Mouse (Mus musculus) forebrain, embryonic 12.5 days (tissue): ENCODE data around the gene AC124502.3. TPM values are rescaled to one million over a fixed set of nuclear protein-coding genes. Genes with fewer than 3 reads are reported as not detected.
A peak's percentile ranks its signal among the peaks of the same experiment; 100 is the strongest.
"Not testable (repeated sequence)": the region's sequence is repeated elsewhere in the genome, so short reads cannot be mapped to it uniquely, and the experiment has no call there.

Experiments
- ATAC-seq: fragments of 200-750 bp; cut with Nextera tagmentation; 2 replicates; pipeline ENCODE4 v1.8.0; 2017; ENCODE audit warnings: moderate TSS enrichment; ENCODE audit not compliant: low FRiP score
- H3K27ac ChIP-seq: fragments of 300-500 bp; sonication (generic); 2 replicates; pipeline ENCODE4 v1.5.1; 2016; ENCODE audit warnings: mild to moderate bottlenecking
- H3K27me3 ChIP-seq: fragments of 300-500 bp; sonication (generic); 2 replicates; pipeline ENCODE4 v1.6.1; 2016; ENCODE audit warnings: mild to moderate bottlenecking
- H3K36me3 ChIP-seq: fragments of 300-500 bp; sonication (generic); replicated peaks from 2 replicates; pipeline ENCODE4 v1.6.1; 2016; ENCODE audit warnings: mild to moderate bottlenecking
- H3K4me1 ChIP-seq: fragments of 300-500 bp; sonication (generic); 2 replicates; pipeline ENCODE4 v1.6.1; 2016
- H3K4me2 ChIP-seq: fragments of 300-500 bp; sonication (generic); 2 replicates; pipeline ENCODE4 v1.6.1; 2016; ENCODE audit warnings: mild to moderate bottlenecking, moderate library complexity
- H3K4me3 ChIP-seq: fragments of 300-500 bp; sonication (generic); replicated peaks from 2 replicates; pipeline ENCODE4 v1.5.1; 2016; ENCODE audit warnings: mild to moderate bottlenecking
- H3K9ac ChIP-seq: fragments of 300-500 bp; sonication (generic); 2 replicates; pipeline ENCODE4 v1.6.1; 2016; ENCODE audit warnings: mild to moderate bottlenecking
- H3K9me3 ChIP-seq: fragments of 300-500 bp; sonication (generic); 2 replicates; pipeline ENCODE4 v1.6.1; 2016
- WGBS: fragments of 180-500 bp; shearing (Covaris S2); methylation state at CpG from one replicate; pipeline ENCODE4 v1.1.7; 2016; 5-methylcytosine and 5-hydroxymethylcytosine counted together
- polyA plus RNA-seq: library from polyadenylated mRNA; unstranded; fragments of >200 nt; fragmentation: Nextera tagmentation; extraction: Ambion mirVana; gene quantifications from 2 replicates; pipeline ENCODE4 v1.2.1, GENCODE M21; 2016

The AC124502.3 gene
- 2.5 and 3.4 TPM in 2 replicates for polyA plus RNA-seq

GRCm38 (mm10) chr19:5038709-5039156 lies at the start of gene AC124502.3, which contains the start of gene B4gat1:
TSS of gene AC124502.3 (plus strand) at chr19:5038891.
TSS of gene B4gat1 (plus strand) at chr19:5038826.
- Histone ChIP-seq H3K4me1 (peaks cover 38% of the 10 kb centered on the region), H3K9me3 (no peaks in the 10 kb centered on the region), H3K4me2 (peak within 1 kb of the TSS; percentile 97), H3K36me3 (peaks cover 2% of the 10 kb centered on the region; the same call in 1 of the 2 replicates), H3K27ac (peak within 1 kb of the TSS; percentile 72), H3K9ac (peak within 1 kb of the TSS; percentile 83), H3K4me3 (peak within 1 kb of the TSS; percentile 82), H3K27me3 (no peaks in the 10 kb centered on the region)
- under 1% methylated on average over 43 of the region's 44 CpGs for whole genome bisulfite sequencing
- peak; percentile 90 for ATAC-seq

GRCm38 (mm10) chr19:4989013-4989412 lies 49.7 kb upstream of the AC124502.3 start:
- Histone ChIP-seq H3K27ac (no peak overlapping the region), H3K9me3 (no peaks in the 10 kb centered on the region), H3K36me3 (no peaks in the 10 kb centered on the region), H3K9ac (no peak overlapping the region), H3K4me1 (peaks cover 15% of the 10 kb centered on the region), H3K4me2 (peak overlapping the region; percentile 52), H3K27me3 (peaks cover 99% of the 10 kb centered on the region), H3K4me3 (peak overlapping the region; percentile 37)
- no peak for ATAC-seq
- 4% methylated on average over 13 of the region's 13 CpGs for WGBS

DNA sequence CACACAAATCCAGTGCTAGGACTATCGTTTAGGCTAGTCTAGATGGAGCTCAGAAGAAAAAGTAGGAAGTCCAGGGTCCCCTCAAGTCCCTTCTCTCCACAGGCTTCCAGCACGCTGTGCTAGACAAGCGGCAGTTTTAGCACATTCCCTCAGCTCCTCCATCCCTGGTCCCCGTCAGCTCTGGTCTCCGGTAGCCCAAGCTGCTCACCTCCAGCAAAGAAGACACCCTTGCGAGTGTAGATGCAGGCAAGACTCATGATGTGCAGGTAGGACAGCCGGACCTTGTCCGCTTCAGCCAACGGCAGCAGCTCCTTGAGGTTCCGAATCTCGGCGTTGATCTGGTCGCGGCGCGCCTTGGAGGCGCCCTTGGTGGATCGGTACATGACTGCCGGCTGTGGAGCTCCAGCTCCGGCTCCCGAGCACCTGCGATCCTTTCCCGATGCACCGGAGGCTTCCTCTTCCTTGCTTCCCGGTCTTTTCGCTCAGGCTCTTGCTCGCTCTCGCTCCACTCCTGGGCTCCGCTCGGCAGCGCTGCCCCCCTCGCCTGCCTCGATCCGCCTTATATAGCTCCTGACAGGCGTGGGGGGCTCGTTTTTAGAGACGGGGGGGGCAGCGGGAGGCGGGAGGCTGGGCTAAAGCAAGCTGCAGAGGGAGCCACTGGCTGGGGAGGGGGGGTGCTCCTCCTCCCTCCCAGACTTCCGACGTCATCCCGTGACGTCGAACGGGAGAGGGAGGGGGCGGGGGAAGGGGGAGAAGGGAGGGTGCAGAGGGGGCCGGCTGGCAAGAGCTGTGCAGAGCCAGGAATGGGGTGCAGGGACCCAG lies 49.0 kb upstream of the AC124502.3 start:
- Histone ChIP-seq H3K4me2 (peak overlapping the region; percentile 52), H3K4me3 (peak overlapping the region; percentile 37), H3K9ac (peak overlapping the region; percentile 22), H3K27me3 (peaks cover 99% of the 10 kb centered on the region), H3K27ac (no peak overlapping the region), H3K9me3 (no peaks in the 10 kb centered on the region), H3K36me3 (no peaks in the 10 kb centered on the region), H3K4me1 (peaks cover 15% of the 10 kb centered on the region)
- 17% methylated on average over 47 of the region's 47 CpGs for WGBS
- ATAC-seq: peak; percentile 73

GRCm38 (mm10) chr19:4990256-4990625 lies 48.5 kb upstream of the AC124502.3 start, which contains the start of gene Npas4:
TSS of gene Npas4 (minus strand) at chr19:4990316.
- Histone ChIP-seq H3K9me3 (no peaks in the 10 kb centered on the region), H3K27me3 (peaks cover 98% of the 10 kb centered on the region), H3K36me3 (no peaks in the 10 kb centered on the region), H3K27ac (no peak within 1 kb of the TSS), H3K4me2 (peak within 1 kb of the TSS; percentile 52), H3K4me3 (peak within 1 kb of the TSS; percentile 37), H3K9ac (peak within 1 kb of the TSS; percentile 22), H3K4me1 (peaks cover 15% of the 10 kb centered on the region)
- no peak for ATAC-seq
- 14% methylated on average over 4 of the region's 4 CpGs for WGBS

DNA sequence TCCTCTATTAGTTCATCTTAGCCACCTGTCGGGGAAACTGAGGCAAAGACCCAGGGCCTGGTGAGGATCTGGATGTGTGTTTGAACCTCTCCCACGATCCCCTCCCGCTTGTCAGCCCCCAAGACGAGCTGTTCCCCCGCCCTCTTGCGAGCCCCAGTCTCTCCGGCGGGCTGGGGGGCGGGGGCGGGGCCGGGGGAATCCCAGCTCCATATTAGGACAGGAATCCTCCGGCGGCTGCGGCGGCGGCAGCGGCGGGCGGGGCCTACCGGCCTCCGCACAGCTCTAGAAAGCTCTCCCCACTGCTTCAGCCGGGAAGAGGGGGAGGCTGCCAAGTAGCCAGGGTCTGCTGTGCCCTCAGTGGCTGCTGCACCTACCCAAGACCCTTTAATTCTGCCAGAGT lies 48.0 kb upstream of the AC124502.3 start:
- Histone ChIP-seq H3K27ac (no peak overlapping the region), H3K36me3 (no peaks in the 10 kb centered on the region), H3K4me2 (peak overlapping the region; percentile 52), H3K4me1 (peaks cover 15% of the 10 kb centered on the region), H3K9me3 (no peaks in the 10 kb centered on the region), H3K9ac (no peak overlapping the region), H3K4me3 (peak overlapping the region; percentile 22), H3K27me3 (peaks cover 97% of the 10 kb centered on the region)
- WGBS: 1% methylated on average over 21 of the region's 22 CpGs
- ATAC-seq: peak; percentile 36; the same call in 1 of the 2 replicates

GRCm38 (mm10) chr19:4992371-4992770 lies 46.3 kb upstream of the AC124502.3 start:
- Histone ChIP-seq H3K4me2 (no peak overlapping the region), H3K4me3 (no peak overlapping the region), H3K9ac (no peak overlapping the region), H3K27ac (no peak overlapping the region), H3K36me3 (no peaks in the 10 kb centered on the region), H3K27me3 (peaks cover 88% of the 10 kb centered on the region), H3K4me1 (peaks cover 15% of the 10 kb centered on the region), H3K9me3 (no peaks in the 10 kb centered on the region)
- WGBS: 17% methylated on average over 8 of the region's 8 CpGs
- ATAC-seq: no peak

- no peak overlapping the region for H3K9ac ChIP-seq
- WGBS: 14% methylated on average over 9 of the region's 9 CpGs
- ATAC-seq: no peak
Measured at GRCm38 (mm10) chr19:4992904-4993303, 45.8 kb upstream of the AC124502.3 start.

GRCm38 (mm10) chr19:4994043-4994442 lies 44.6 kb upstream of the AC124502.3 start:
- H3K9me3 ChIP-seq: no peaks in the 10 kb centered on the region
- no peaks in the 10 kb centered on the region for H3K36me3 ChIP-seq
- H3K27ac ChIP-seq: no peak overlapping the region
- peaks cover 15% of the 10 kb centered on the region for H3K4me1 ChIP-seq
- no peak overlapping the region for H3K4me3 ChIP-seq
- 64% methylated on average over 5 of the region's 5 CpGs for WGBS
- H3K4me2 ChIP-seq: no peak overlapping the region
- ATAC-seq: no peak
- peaks cover 75% of the 10 kb centered on the region for H3K27me3 ChIP-seq
- no peak overlapping the region for H3K9ac ChIP-seq

More at GRCm38 (mm10) chr19:4992904-4993303, 45.8 kb upstream of the AC124502.3 start:
- Histone ChIP-seq H3K27me3 (peaks cover 83% of the 10 kb centered on the region), H3K4me1 (peaks cover 15% of the 10 kb centered on the region), H3K4me2 (no peak overlapping the region), H3K4me3 (no peak overlapping the region), H3K36me3 (no peaks in the 10 kb centered on the region), H3K27ac (no peak overlapping the region), H3K9me3 (no peaks in the 10 kb centered on the region)

DNA sequence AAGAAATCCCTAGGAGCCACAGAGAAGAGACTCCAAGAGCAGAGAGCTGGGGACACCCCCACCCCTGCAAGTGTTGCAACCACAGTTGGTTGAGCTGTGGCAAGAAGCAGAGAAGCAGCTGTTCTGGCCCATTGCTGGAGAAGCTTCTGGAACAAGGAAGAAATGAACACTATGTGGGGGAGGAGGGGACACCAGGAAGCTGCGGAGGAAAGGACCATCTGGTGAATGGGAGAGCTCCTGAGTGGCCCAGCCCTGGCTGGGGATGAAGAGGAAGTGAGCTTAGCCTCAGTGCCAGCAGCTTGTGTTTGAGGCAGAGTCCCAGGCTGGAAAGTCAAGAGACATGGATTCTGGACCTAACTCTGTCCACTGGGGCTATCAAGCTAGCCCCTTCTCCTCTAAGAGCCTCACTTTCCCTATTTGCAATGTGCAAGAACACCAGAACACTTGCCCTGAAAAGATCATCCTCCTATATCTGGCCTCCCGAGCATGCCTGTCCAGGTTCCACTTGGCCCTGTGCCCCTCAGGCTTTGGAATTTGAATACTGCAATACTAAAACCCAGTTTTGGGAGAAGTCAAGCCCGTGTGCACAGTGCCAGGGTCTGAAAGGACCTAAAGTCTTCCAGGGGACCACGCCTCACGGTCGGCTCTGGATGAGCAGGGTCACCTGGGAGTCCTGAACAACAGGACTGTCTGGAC lies 39.1 kb upstream of the AC124502.3 start:
- H3K9ac ChIP-seq: no peak overlapping the region
- WGBS: 78% methylated on average over 6 of the region's 6 CpGs
- no peak overlapping the region for H3K27ac ChIP-seq

GRCm38 (mm10) chr19:5001666-5002406 lies 36.9 kb upstream of the AC124502.3 start:
- Histone ChIP-seq H3K27ac (peak overlapping the region; percentile 92), H3K27me3 (peaks cover 24% of the 10 kb centered on the region), H3K9me3 (no peaks in the 10 kb centered on the region), H3K9ac (peak overlapping the region; percentile 57), H3K4me2 (peak overlapping the region; percentile 70), H3K4me1 (peaks cover 15% of the 10 kb centered on the region), H3K36me3 (no peaks in the 10 kb centered on the region), H3K4me3 (peak overlapping the region; percentile 39)
- peak; percentile 98 for ATAC-seq
- WGBS: under 1% methylated on average over 39 of the region's 39 CpGs

More for the DNA sequence above, 39.1 kb upstream of the AC124502.3 start:
- Histone ChIP-seq H3K4me1 (peaks cover 15% of the 10 kb centered on the region), H3K27me3 (peaks cover 29% of the 10 kb centered on the region), H3K4me2 (no peak overlapping the region), H3K36me3 (no peaks in the 10 kb centered on the region), H3K9me3 (no peaks in the 10 kb centered on the region), H3K4me3 (no peak overlapping the region)
- ATAC-seq: no peak

- H3K4me2 ChIP-seq, ATAC-seq, H3K9ac ChIP-seq, H3K4me3 ChIP-seq, H3K27ac ChIP-seq, H3K36me3 ChIP-seq, H3K9me3 ChIP-seq: not testable (repeated sequence)
- 50% methylated on average over 2 of the region's 2 CpGs for WGBS
- Histone ChIP-seq H3K27me3 (peaks cover 18% of the 10 kb centered on the region), H3K4me1 (peaks cover 15% of the 10 kb centered on the region)
Measured at GRCm38 (mm10) chr19:5003644-5004043, 35.0 kb upstream of the AC124502.3 start.

- Histone ChIP-seq H3K4me1 (peaks cover 15% of the 10 kb centered on the region), H3K4me2 (no peak overlapping the region), H3K9ac (no peak overlapping the region), H3K27me3 (peaks cover 6% of the 10 kb centered on the region), H3K4me3 (no peak overlapping the region), H3K36me3 (no peaks in the 10 kb centered on the region), H3K9me3 (no peaks in the 10 kb centered on the region), H3K27ac (no peak overlapping the region)
- WGBS: 71% methylated on average over 4 of the region's 4 CpGs
- ATAC-seq: no peak
Measured at GRCm38 (mm10) chr19:5004925-5005324, 33.8 kb upstream of the AC124502.3 start.
